Mouse (Mus musculus): Measurements from ENCODE around the gene Tapbpl.
A peak's percentile ranks its signal among the peaks of the same experiment; 100 is the strongest.
"Not testable (repeated sequence)": the region's sequence is repeated elsewhere in the genome, so short reads cannot be mapped to it uniquely, and the experiment has no call there.

Tapbpl gene

GRCm38 (mm10) chr6:125231117-125232044 lies at the start of gene Tapbpl:
TSS of gene Tapbpl (minus strand) at chr6:125231860.
- peak; percentile 55 for DNase-seq (ENCODE audit: extremely low read depth, insufficient read length, low spot score)

GRCm38 (mm10) chr6:125279729-125280128 lies 48.1 kb upstream of the Tapbpl start:
- no peak for DNase-seq (ENCODE audit: extremely low read depth, insufficient read length, low spot score)

GRCm38 (mm10) chr6:125274841-125275563 lies 43.3 kb upstream of the Tapbpl start:
- DNase-seq (ENCODE audit: extremely low read depth, insufficient read length, low spot score), result peak; percentile 45

GRCm38 (mm10) chr6:125272228-125272785 lies 40.6 kb upstream of the Tapbpl start:
- no peak for DNase-seq (ENCODE audit: extremely low read depth, insufficient read length, low spot score)

GRCm38 (mm10) chr6:125271455-125272227 lies 40.0 kb upstream of the Tapbpl start:
- peak; percentile 73 for DNase-seq (ENCODE audit: extremely low read depth, insufficient read length, low spot score)

GRCm38 (mm10) chr6:125268799-125269198 lies 37.1 kb upstream of the Tapbpl start:
- DNase-seq (ENCODE audit: extremely low read depth, insufficient read length, low spot score), result no peak

GRCm38 (mm10) chr6:125267469-125267868 lies 35.8 kb upstream of the Tapbpl start:
- DNase-seq (ENCODE audit: extremely low read depth, insufficient read length, low spot score), result no peak

GRCm38 (mm10) chr6:125266600-125266999 lies 34.9 kb upstream of the Tapbpl start:
- DNase-seq (ENCODE audit: extremely low read depth, insufficient read length, low spot score), result not testable (repeated sequence)

GRCm38 (mm10) chr6:125266091-125266490 lies 34.4 kb upstream of the Tapbpl start:
- no peak for DNase-seq (ENCODE audit: extremely low read depth, insufficient read length, low spot score)

- DNase-seq (ENCODE audit: extremely low read depth, insufficient read length, low spot score), result no peak
These were observed 33.6 kb upstream of the Tapbpl start for GRCm38 (mm10) chr6:125265239-125265638.

GRCm38 (mm10) chr6:125264219-125264618 lies 32.6 kb upstream of the Tapbpl start:
- DNase-seq (ENCODE audit: extremely low read depth, insufficient read length, low spot score), result no peak

GRCm38 (mm10) chr6:125260006-125260555 lies 28.4 kb upstream of the Tapbpl start:
- DNase-seq (ENCODE audit: extremely low read depth, insufficient read length, low spot score), result no peak

- DNase-seq (ENCODE audit: extremely low read depth, insufficient read length, low spot score), result peak; percentile 70
These were observed 24.7 kb upstream of the Tapbpl start for GRCm38 (mm10) chr6:125256222-125256966.

GRCm38 (mm10) chr6:125255516-125256044 lies 23.9 kb upstream of the Tapbpl start:
- peak; percentile 61 for DNase-seq (ENCODE audit: extremely low read depth, insufficient read length, low spot score)

- DNase-seq (ENCODE audit: extremely low read depth, insufficient read length, low spot score), result no peak
These were observed 22.4 kb upstream of the Tapbpl start for GRCm38 (mm10) chr6:125253863-125254715.

- DNase-seq (ENCODE audit: extremely low read depth, insufficient read length, low spot score), result peak; percentile 36
These were observed 21.1 kb upstream of the Tapbpl start for GRCm38 (mm10) chr6:125252711-125253110.

GRCm38 (mm10) chr6:125252285-125252684 lies 20.6 kb upstream of the Tapbpl start:
- DNase-seq (ENCODE audit: extremely low read depth, insufficient read length, low spot score), result no peak

- DNase-seq (ENCODE audit: extremely low read depth, insufficient read length, low spot score), result no peak
These were observed 12.9 kb upstream of the Tapbpl start for GRCm38 (mm10) chr6:125244551-125244950.
